ENCODE assay signal across 8 mouse cellular contexts in genomic region chr7:29452991-29453741, GRCm38 (mm10).
DNase-seq lines count a peak whose midpoint lies in the region; ATAC-seq lines count a peak whose summit lies in the region.
"Had no signal": no experiment of that assay in that cellular context is flagged by ENCODE, and none has a peak within 500 bp of the region (broad histone marks: within the 10 kb centered on the region; RNA-seq: fewer than 3 reads in every experiment).

No protein-coding gene starts in this region.

- peak overlapping the region; percentile 90 for H3K27ac ChIP-seq in intestine, embryonic 16.5 days (ENCODE audit: low read length)
- H3K27ac ChIP-seq in limb, embryonic 15.5 days: peak overlapping the region; percentile 79

- H3K9me3 ChIP-seq in intestine, embryonic 16.5 days (ENCODE audit: control insufficient read depth, low read length): no peaks in the 10 kb centered on the region
- no peaks in the 10 kb centered on the region for H3K9me3 ChIP-seq in limb, embryonic 15.5 days

- H3K4me1 ChIP-seq in intestine, embryonic 16.5 days (ENCODE audit: control insufficient read depth, insufficient read depth, low read length): peaks cover 33% of the 10 kb centered on the region
- peaks cover 48% of the 10 kb centered on the region for H3K4me1 ChIP-seq in limb, embryonic 15.5 days

- no peaks in the 10 kb centered on the region for H3K27me3 ChIP-seq in intestine, embryonic 16.5 days (replicated peaks; ENCODE audit: control insufficient read depth, insufficient read depth, low read length)
- H3K27me3 ChIP-seq in limb, embryonic 15.5 days: no peaks in the 10 kb centered on the region

- H3K4me3 ChIP-seq in intestine, embryonic 16.5 days (ENCODE audit: low read length): no peak overlapping the region; the same call in 1 of the 2 replicates
- H3K4me3 ChIP-seq in limb, embryonic 15.5 days: 0 out of 2 replicates have a peak overlapping the region, but pooled peaks have one; percentile 6
- H3K4me3 ChIP-seq: erythroblast, embryonic 14.5 days had no signal

- H3K4me2 ChIP-seq in intestine, embryonic 16.5 days (ENCODE audit: low read depth, low read length): peak overlapping the region; percentile 34
- H3K4me2 ChIP-seq in limb, embryonic 15.5 days: peak overlapping the region; percentile 34

- H3K9ac ChIP-seq in intestine, embryonic 16.5 days (ENCODE audit: low read depth, low read length): peak overlapping the region; percentile 38
- H3K9ac ChIP-seq in limb, embryonic 15.5 days: no peak overlapping the region

- peak; percentile 40 for DNase-seq in adrenal gland, postnatal 25 days
- peak; percentile 79 for DNase-seq in embryo, embryonic 11 days
- DNase-seq in heart, adult 11 months: peak; percentile 99
- peak; percentile 78 for DNase-seq in neural tube, embryonic 10.5 days (ENCODE audit: extremely low spot score, low spot score)
- DNase-seq in yolk sac, embryonic 10.5 days (ENCODE audit: low spot score): peak; percentile 64

- H3K36me3 ChIP-seq in intestine, embryonic 16.5 days (ENCODE audit: control insufficient read depth, insufficient read depth, low read length): no peaks in the 10 kb centered on the region
- H3K36me3 ChIP-seq in limb, embryonic 15.5 days: no peaks in the 10 kb centered on the region

- peak; percentile 59 for ATAC-seq in intestine, embryonic 16.5 days
- peak; percentile 73 for ATAC-seq in limb, embryonic 15.5 days (ENCODE audit: insufficient number of reproducible peaks, low FRiP score, low TSS enrichment, low read depth)

- WGBS in intestine, embryonic 16.5 days: 26% methylated on average over 18 of the region's 18 CpGs
- WGBS in limb, embryonic 15.5 days: 7% methylated on average over 18 of the region's 18 CpGs

Comparison
In these comparisons a context has a peak if more than half of its experiments do, and no peak if none do; other contexts are left out.
1. DNase-seq: peak in every context shown above with its lines; median percentile 99 in heart, adult 11 months; 79 in embryo, embryonic 11 days; 78 in neural tube, embryonic 10.5 days; 64 in yolk sac, embryonic 10.5 days; 40 in adrenal gland, postnatal 25 days.